Mouse (Mus musculus): Measurements from ENCODE around the gene 1700028P14Rik.
A peak's percentile ranks its signal among the peaks of the same experiment; 100 is the strongest.
"Not testable (repeated sequence)": the region's sequence is repeated elsewhere in the genome, so short reads cannot be mapped to it uniquely, and the experiment has no call there.

The 1700028P14Rik gene

GRCm38 (mm10) chr19:23652644-23653043 is at the start of gene 1700028P14Rik:
Gene 1700028P14Rik, minus strand, starts transcription at chr19:23652812.
- DNase-seq (ENCODE audit: low spot score) = no peak

GRCm38 (mm10) chr19:23699131-23699530 is 46.5 kb upstream of the 1700028P14Rik start:
- no peak for DNase-seq (ENCODE audit: low spot score)

- no peak for DNase-seq (ENCODE audit: low spot score)
These were observed 45.8 kb upstream of the 1700028P14Rik start for GRCm38 (mm10) chr19:23698366-23698765.

- DNase-seq (ENCODE audit: low spot score) = no peak
These were observed 45.2 kb upstream of the 1700028P14Rik start for GRCm38 (mm10) chr19:23697861-23698260.

GRCm38 (mm10) chr19:23694344-23694743 is 41.7 kb upstream of the 1700028P14Rik start:
- DNase-seq (ENCODE audit: low spot score) = no peak

- peak; percentile 5 for DNase-seq (ENCODE audit: low spot score)
These were observed 35.9 kb upstream of the 1700028P14Rik start for GRCm38 (mm10) chr19:23688421-23688946.

- peak; percentile 82 for DNase-seq (ENCODE audit: low spot score)
These were observed 34.8 kb upstream of the 1700028P14Rik start, which contains the start of gene Ptar1 for GRCm38 (mm10) chr19:23687296-23688021. Gene Ptar1, plus strand, starts transcription at chr19:23687429.

- no peak for DNase-seq (ENCODE audit: low spot score)
These were observed 34.3 kb upstream of the 1700028P14Rik start for GRCm38 (mm10) chr19:23686962-23687295.

GRCm38 (mm10) chr19:23675656-23676055 is 23.0 kb upstream of the 1700028P14Rik start:
- DNase-seq (ENCODE audit: low spot score) = not testable (repeated sequence)

- no peak for DNase-seq (ENCODE audit: low spot score)
These were observed 20.4 kb upstream of the 1700028P14Rik start for GRCm38 (mm10) chr19:23673021-23673420.

GRCm38 (mm10) chr19:23668142-23668655 is 15.6 kb upstream of the 1700028P14Rik start:
- DNase-seq (ENCODE audit: low spot score) = no peak

- DNase-seq (ENCODE audit: low spot score) = no peak
These were observed 11.5 kb upstream of the 1700028P14Rik start for GRCm38 (mm10) chr19:23664083-23664482.

GRCm38 (mm10) chr19:23658350-23658749 is 5.7 kb upstream of the 1700028P14Rik start:
- no peak for DNase-seq (ENCODE audit: low spot score)

GRCm38 (mm10) chr19:23657261-23657932 is 4.8 kb upstream of the 1700028P14Rik start:
- no peak for DNase-seq (ENCODE audit: low spot score)

GRCm38 (mm10) chr19:23653154-23653553 is 542 bp upstream of the 1700028P14Rik start:
- no peak for DNase-seq (ENCODE audit: low spot score)

- DNase-seq (ENCODE audit: low spot score) = no peak
These were observed 5.3 kb downstream of the 1700028P14Rik start for GRCm38 (mm10) chr19:23647308-23647707.

GRCm38 (mm10) chr19:23645347-23645746 is 7.3 kb downstream of the 1700028P14Rik start:
- no peak for DNase-seq (ENCODE audit: low spot score)

- DNase-seq (ENCODE audit: low spot score) = no peak
These were observed 8.8 kb downstream of the 1700028P14Rik start for GRCm38 (mm10) chr19:23643819-23644218.

GRCm38 (mm10) chr19:23636786-23637185 is 15.8 kb downstream of the 1700028P14Rik start:
- no peak for DNase-seq (ENCODE audit: low spot score)

GRCm38 (mm10) chr19:23631611-23632492 is 20.8 kb downstream of the 1700028P14Rik start:
- no peak for DNase-seq (ENCODE audit: low spot score)

GRCm38 (mm10) chr19:23614268-23614667 is 38.3 kb downstream of the 1700028P14Rik start:
- DNase-seq (ENCODE audit: low spot score) = no peak

GRCm38 (mm10) chr19:23609724-23610123 is 42.9 kb downstream of the 1700028P14Rik start:
- DNase-seq (ENCODE audit: low spot score) = no peak

Data from c-Kit-positive CD71-positive TER-119-positive erythroid progenitor cells, embryonic 14.5 days (primary cell).